Mouse (Mus musculus) erythroblast, adult 5-6 weeks (primary cell): ENCODE measurements around the gene Il12rb1. TPM values are rescaled to one million over a fixed set of nuclear protein-coding genes. Genes with fewer than 3 reads are reported as not detected.

Source experiments
- ATAC-seq: replicated peaks from 2 replicates; pipeline ENCODE4 v1.8.0; 2016; ENCODE audit warnings: moderate number of reproducible peaks, mild to moderate bottlenecking, moderate TSS enrichment, inconsistent platforms; ENCODE audit not compliant: poor library complexity, low FRiP score, severe bottlenecking
- total RNA-seq, 2 experiments: library from RNA; stranded (forward) in 1 of 2; stranded (reverse) in 1 of 2; fragments of 150-400 nt in 1 of 2; fragments of 200-764, 138-1000 nt in 1 of 2; gene quantifications; 2 replicates each; pipeline versions ENCODE4 v1.2.3 to v1.2.4; 2015 to 2017; ENCODE audit warnings: low replicate concordance in 2 of 2

Gene Il12rb1
- total RNA-seq, 2 experiments from 2014 or later: 0.51 TPM; not detected in 1

DNA sequence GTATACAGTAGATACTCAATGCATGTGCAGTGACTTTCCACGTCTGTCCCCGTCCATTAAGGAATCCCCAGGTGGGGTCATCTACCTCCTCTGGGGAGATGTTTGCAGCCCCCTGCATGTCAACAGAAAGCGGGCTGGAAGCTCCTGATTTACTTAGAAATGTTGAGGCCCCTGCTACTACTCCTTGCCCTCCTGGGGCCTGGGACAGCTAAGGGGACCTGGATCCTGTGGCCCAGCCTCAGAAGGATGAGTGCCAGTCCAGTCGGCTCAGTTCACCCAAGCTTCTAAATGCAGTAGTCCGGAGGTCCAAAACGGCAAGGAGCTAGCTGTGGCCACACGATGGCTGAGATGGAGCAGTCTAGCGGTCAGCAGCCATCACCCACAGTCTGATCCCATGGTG is 35.7 kb downstream of the Il12rb1 start:
- ATAC-seq: no peak

DNA sequence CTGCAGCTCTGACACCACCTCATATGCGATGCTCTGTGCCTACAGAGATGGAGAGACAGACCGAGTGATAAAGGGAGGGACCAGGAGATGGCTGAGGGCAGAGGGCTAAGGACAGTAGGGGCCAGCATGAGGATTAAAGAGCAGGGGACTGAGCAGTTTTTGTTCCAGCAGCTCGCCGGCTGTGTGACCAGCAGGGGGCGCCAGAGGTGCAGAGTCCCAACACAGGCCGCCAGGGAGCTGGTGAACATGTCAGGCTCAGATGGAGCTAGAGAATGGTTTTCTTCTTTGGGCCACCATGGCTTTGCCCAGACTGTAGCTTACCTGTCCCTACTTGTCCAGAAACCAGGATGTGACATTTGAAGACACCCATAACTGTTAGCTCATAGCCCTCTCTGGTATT is 36.3 kb downstream of the Il12rb1 start:
- peak; percentile 32 for ATAC-seq

DNA sequence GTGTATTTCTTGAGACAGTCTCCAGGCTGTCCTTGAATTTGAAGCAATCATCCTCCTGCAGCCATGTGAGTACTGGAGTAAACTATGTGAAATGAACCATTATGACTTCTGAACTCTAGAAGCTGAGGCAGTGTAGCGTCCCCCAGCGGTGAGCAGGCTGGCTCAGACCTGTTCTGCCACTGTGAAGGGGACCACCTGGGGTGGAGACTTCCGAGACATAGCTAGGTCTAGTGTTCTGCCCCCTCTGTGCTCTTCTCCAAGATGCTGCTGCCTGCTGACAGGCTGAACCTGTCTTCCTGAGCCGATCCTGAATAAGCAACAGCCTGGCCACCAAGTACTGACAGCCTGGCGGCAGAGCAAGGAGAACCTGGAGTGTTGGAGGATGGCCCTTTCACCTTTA is 36.9 kb downstream of the Il12rb1 start:
- ATAC-seq: no peak

DNA sequence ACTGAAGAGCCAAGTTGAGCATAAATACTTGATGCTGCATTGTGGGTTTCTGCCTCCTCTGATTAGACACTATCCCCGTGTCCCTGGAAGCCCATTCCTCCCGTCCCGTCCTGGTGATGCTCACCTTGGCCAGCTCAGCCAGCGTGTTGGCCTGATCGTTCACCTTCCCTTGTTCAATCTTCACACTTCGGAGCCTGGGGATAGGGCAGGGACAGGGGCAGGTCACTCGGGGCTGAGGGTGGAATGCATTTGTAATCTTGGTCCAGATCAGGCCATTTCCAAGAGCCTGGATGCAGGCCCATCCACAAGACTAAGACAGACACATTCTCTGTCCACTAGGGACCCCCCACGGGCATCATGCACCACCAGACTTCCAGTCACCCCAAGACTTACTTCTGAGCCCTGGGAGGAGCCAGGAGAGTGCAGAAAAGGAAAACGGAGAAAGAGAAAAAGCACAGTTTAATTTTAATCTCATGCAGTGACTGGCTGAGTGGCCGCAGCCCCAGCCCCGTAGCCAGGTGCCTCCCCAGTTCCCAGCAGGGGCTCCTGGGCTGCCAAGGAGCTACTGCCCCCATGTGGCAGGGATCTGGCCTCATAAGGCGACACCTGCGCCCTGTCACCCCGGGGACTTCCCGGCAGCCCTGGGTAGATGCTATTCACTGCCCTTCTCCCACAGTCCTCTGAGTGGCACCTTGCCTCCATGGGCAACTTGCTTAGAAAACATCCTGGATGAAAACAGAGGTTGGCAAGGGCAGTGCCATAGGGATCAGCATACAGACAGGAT is 38.3 kb downstream of the Il12rb1 start:
- no peak for ATAC-seq

DNA sequence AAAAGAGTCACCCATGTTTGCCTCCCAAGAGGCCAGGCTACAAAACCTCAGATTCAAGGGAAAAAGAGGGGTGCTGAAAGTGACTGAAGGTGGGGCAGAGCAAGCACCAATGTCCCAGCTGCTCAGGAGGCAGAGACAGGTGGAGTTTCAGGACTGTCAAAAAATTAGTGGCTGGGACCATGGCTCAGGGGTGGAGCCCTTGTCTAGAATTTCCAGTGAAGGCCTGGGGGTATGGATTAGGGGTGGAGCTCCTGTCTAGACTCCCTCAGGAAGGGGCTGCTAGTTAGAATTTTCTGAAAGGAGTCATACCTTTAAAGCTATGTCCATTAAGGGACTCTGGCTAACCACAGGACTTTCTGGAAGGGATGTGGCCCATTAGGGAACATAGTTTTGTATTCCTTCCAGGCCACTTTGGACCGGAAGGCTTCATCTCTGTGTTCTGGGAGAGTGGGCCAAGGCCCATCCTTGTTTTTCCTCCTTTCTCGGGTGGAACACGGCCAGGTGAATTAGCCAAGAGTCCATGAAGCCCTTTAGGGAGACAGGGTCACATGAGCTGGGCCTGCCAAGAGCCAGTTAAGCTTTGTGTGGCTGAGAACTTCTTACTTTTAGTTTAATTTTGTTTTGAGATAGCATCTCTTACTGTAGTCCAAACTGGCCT is 41.2 kb downstream of the Il12rb1 start:
- no peak for ATAC-seq

DNA sequence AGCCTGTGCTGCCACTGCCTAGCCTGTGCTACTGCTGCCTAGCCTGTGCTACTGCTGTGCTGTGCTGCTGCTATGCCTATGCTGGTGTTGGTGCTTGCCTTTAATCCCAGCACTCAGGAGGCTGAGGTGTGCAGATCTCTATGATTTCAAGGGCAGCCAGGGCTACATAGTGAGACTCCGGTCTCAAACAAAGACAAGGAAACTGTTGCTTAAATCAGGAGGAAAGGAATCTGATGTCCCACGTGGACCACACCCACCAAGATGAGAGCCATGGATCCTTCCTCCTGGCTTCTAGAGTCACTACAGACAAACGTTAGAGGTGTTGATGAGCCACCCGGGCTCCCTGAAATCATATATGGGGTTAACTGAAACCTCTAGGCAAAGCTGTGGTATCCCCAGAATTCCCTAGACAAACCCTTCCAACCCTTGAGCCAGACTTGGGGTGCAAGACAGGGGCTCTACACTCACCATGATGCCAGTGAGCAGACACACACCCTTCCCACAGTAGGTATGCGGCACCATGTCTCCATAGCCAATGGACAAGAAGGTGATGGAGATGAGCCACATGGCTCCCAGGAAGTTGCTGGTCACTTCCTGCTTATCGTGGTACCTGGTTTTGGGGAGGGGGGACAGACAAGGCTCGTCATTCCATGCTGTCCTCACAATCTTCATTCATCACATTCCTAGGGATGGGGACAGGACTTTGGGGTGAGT is 42.0 kb downstream of the Il12rb1 start:
- no peak for ATAC-seq

DNA sequence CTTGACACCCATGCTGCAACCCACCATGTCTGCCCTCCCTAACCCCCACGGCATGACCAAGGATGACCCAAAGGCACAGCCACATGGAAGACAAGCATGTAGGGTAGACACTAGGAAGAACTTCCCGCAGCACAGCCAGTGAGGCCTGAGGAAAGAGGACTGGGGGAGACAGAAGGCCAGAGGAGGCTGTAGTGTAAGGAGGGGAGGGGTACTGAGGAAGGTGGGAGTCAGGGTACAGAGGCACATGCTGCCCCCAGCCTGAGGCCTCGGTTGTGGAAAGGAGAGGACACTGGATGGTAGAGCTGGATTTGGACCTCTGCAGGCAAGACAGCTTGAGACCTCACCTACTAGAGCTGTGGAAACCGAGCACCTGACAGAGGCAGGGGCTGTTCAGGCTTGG is 42.7 kb downstream of the Il12rb1 start:
- no peak for ATAC-seq

DNA sequence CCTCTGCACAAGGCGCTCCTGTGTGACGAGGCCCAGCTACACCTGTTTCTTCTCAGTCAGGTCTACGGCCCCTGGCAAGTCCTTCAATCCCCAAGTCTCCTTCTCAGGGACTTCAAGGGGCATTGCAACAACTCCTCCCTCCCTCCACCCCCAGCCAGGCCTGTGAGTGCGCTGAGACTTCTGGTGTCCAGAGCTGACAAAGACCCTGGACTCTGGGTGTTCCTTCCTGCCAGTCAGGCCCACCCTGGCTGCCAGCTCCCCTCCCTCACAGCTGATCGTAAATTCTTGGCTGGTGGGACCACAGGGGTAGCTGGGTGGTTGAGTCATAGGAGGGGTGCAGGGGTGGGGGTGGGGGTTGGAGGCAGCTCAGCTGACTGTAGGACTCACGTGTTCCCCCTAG is 43.6 kb downstream of the Il12rb1 start:
- no peak for ATAC-seq

DNA sequence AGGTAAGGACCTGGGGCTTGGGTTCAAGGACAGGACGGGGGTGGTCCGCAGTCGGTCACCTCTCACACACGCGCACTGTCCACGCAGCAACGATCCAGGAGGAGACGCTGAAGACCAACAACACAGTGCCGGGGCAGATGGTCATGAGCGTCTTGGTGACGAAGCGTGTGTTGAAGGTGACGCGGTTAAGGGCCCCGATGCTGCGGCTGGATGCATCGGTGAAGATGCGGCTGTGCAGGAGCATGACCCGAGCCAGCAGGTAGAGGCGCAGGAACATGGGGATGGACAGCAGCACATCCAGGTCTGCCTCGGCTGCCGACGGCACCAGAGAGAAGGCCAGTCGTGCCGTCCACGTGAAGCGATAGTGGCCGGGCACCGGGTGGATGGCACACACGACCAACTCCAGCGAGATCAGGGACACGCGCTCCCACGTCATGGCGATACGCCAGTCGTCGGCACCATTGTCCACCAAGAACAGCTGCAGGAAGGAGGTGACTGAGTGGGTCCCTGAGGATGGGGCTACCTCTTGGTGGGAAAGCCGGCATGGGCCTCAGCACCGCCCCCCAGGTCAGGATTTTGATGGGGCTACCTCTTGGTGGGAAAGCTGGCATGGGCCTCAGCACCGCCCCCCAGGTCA is 44.5 kb downstream of the Il12rb1 start:
- no peak for ATAC-seq

DNA sequence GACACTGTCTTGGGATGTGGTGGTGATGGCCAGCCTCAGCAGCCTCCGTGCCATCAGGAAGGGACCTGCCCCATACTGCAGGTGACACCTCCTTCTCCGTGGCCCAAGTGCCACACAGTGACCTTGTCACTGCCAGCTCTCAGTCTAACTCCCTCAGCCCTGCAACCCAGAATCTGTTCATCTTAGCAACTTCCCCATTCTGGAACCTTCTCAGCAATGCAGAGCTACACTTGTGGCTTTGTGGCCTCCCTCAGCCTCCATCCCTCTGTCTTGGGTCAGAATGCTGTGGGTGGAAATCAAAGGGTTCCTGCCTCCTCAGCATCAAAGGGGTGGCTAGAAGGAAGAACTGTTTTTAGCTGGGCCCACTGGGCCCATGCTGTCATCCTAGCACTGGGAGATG is 45.6 kb downstream of the Il12rb1 start:
- ATAC-seq: no peak

DNA sequence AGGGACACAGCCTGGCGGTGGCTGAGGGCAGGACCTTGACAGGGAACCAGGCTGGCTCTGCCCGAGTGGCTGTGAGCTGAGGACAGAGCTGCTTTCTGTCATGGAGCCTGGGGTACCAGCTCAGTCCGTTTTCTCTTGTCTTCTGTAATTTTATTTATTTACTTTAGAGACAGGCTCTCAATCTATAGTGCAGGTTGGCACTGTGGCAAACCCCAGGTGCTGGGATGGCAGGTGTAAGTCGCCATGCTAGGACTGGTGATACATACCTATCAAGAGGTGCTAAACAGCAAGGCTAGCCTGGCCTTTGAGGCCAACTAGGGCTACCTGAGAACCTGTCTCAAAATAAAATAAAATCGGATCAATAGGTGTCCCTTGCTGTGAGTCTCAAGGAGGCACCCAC is 47.8 kb downstream of the Il12rb1 start:
- no peak for ATAC-seq

DNA sequence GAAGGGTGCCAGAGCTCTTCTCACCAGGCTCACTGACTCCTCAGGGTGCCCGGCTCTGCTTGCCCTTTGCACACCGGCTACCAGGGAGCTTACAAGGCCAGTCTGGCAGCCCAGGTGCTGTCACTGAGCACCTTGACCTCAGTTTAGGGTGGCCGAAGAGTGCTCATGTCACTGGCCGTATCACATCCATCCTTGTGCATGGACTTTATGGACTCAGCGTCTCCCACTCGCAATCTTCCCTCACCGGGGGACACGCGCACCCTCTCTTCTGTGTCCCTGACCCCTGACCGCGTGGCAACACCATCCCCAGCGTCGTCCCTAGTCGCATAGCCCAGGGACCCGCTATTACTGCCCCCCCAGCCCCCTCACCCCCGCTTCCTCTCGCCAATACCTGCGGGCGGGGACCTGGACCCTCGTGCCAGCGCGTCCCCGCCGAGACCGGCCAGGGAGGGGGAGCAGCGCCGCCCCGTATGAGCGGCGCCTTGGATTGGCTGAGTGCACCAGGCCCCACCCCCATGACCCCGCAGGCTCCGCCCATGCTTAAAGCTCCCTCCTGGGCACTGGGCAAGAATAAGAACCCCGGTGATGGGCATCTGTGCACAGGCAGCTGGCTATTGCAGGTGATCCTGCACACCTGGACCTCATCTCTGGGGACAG is 48.4 kb downstream of the Il12rb1 start:
- peak; percentile 70 for ATAC-seq

DNA sequence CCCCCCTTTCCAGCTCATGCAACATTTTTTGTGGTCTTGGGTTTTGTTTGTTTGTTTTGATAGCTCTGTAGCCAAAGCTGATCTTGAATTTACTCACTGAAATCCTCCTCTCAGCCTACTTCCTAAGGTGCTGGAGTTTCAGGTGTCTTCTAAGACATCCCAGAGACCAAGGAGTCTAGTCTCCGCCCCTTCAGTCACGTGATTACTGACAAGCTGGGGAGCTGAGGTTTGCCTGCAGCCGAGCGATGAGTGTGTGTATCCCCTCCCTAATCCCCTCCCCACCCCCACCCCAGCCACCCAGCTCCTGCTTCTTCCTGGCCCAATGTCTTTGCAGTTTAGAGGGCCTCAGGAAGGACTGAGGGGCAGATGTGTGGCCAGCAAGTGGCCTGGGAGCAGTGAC is 49.3 kb downstream of the Il12rb1 start:
- ATAC-seq: no peak

DNA sequence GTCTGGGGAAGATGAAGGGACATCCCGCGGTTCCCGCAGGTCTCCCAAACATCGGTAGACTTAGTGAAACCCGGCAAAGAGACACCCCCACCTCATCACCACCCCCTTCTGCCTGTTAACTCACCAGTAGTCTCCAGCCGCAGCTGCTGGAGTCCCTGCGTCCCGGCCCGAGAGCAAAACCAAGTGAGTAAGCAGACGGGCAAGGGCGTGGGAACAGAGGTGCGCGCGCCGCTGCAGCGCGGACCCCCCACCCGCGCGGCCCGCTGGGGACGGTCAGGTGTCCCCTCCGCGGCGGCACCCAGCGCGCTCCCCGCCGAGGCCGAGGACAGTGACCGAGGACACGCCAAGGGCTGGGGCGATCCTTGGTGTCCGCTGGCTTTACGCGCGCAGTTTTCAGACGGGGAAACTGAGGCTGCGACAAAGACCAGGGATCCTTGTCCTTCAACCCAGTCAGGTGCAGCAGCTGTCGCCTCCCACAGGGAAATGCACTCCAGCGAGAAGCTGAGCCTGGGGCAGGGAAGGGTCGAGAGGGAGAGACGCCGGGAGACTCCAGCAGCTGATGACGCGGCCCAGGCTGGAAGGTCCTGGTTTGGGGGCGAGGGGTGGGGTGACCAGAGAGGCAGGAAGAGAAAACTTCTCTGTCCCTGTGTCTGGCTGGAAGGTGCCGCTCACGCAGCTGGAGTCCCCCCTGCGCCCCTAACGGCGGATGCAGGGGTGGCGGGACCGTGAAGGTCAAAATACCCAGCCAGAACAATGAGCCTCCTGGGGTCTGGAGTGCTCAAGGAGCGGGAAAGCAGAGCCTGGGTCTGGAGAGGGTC is 54.8 kb downstream of the Il12rb1 start, which contains the start of gene Kcnn1:
TSS of gene Kcnn1 (minus strand) at position 435 of the 818 bp plus-strand sequence.
- ATAC-seq: no peak

DNA sequence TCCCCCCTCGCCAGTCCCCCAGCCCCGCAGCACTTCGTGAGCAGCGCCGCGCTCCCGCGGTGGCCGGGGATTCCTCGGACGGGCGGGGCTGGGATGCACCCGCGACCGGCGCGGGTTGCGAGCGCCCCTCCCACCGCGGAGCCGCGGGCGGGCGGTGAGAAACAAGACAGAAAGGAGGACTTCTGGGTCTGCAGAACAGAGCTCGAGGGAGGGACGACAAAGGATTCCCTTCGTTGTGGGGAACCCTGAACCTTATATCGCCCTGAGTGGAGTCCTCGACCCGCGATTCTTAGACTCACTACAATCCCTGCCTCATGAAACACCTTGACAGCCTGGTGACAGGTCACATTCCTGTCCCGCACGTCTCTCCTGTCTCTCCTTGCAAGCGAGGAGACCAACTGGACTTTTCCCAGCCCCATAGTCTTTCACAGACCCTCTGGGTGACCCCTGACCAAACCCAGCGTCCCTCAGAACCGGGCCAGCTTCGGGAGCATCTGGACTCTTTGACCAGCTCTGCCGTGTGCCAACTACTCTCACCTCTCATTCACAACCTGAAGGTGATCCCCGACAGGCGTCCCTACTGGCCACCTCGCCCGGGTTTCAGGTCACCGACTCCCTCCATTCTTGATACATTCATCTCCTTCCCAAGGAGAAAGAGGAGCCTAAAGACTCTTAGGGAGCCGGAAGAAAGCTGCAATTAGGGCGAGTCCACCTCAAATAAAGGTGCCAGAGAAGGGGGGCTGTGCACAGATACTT is 55.9 kb downstream of the Il12rb1 start:
- no peak for ATAC-seq

DNA sequence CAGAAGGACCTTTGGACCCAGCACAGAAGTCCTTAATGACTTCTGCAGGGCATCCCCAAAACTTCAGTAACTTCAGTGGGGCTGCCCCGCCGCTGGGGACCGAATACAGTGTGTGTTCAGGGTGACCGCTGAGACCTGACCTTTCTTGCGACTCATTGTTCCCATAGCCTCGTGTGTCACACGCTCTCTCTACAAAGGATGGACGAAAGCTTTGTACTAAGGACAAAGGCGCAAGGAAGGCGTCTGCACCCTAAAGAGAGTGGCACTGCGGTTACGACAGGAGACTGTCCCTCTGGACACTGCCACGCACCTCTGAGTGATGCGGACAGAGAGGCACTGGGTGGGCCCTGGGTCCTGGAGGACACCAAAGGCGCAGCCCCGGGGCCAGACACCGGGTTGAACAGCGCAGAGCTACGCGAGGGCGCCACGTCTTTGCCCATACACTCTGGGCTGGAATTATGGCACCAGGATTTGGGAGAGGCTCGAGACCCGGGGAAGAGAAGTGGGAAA is 56.5 kb downstream of the Il12rb1 start:
- ATAC-seq: no peak

DNA sequence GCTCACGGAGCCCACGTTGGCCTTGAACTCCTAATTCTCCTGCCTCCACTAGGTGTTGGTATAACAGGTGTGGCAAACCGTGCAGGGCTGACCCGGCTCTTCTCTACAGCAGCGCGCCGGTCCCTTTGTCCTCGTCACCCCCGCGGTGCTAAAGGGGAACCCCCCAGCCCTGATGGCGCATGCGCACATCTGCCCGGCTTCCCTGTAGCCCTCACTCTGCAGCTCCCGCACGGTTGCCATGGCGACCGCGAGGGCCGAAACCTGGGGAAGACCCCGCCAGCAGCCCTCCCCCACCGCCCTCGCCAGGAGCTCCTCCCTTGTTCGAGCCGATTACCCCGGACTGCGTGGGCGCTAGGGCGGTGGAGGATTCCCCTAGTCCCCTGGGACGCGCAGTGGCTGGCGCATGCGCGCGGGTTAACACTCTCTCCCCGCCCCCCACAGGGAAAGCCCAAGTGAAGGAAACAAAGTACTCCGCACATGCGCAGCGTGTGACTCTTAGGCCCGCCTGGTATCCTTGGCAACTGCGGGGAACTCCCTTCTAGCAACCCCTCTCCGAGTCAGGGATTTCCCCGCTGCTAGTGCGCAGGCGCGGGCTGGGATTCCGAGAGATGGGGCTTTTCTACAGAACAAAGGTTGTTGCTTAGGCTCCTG is 57.2 kb downstream of the Il12rb1 start:
- ATAC-seq: peak; percentile 78
